Mouse (Mus musculus): ENCODE data around the gene Fam221b. TPM values are rescaled to one million over a fixed set of nuclear protein-coding genes. Genes with fewer than 3 reads are reported as not detected.

The Fam221b gene
- 0.08 TPM for polyA plus RNA-seq (2014; fragmentation: Illumina TruSeq; extraction: RNeasy Lipid Tissue Mini Kit (QIAGEN cat#74804); ENCODE audit: insufficient read depth, low read depth, low replicate concordance)

DNA sequence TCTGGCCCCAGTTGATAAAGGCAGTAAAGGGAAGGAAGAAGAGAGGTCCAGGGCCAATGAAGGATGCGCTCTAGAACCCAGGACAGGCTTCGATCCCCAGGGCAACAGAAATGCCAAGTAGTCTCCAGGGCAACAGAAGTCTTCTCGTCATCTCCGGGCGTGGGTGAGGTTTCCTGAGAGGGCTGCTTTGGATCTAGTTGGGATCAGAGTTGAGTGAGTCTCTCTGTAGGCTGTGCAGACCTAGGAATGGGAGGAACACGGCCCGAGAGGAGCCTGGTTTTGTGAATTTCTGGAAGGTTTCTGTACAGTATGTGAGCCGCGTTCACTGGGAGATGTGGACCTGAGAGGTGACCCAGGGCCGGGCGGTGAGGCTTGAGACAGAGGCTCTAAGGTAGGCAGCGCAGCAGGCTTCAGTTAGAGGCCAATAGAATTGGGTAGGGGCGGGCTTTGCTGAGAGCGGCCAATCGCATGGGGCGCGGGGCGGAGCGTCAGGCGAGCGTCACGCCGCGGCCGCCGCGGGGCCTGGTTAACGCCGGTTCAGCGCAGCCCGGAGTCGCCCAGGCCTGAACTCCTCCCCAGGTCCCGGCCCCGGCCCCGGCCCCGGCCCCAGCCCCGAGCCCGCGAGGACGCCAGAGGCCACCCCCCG is at the start of gene Fam221b, which contains the start of gene Tmem8b:
Gene Fam221b, minus strand, starts transcription at position 364 of the 646 bp plus-strand sequence.
Gene Tmem8b, plus strand, starts transcription at position 190 of the 646 bp plus-strand sequence.

DNA sequence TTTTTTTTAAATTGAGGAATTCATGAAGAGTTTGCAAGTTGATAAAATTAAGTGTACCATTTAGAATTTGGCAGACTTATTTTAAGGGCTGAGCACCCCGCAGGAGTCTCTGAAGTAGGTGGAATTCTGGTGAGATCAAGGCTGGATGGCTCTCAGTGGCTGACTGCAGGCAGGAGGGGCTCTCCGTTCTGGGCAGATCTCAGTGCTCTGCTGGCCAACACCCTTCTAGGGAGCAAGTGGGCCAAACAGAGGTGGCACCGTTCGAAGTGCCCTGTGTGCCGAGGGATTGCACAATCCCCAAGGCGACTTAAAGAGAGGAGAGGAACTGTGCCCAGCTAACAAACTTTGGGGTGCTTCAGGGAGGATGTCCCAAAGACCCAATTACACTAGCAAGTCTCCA is 40.9 kb upstream of the Fam221b start, which contains the start of gene Olfr71:
Gene Olfr71, minus strand, starts transcription at position 387 of the 400 bp plus-strand sequence.

DNA sequence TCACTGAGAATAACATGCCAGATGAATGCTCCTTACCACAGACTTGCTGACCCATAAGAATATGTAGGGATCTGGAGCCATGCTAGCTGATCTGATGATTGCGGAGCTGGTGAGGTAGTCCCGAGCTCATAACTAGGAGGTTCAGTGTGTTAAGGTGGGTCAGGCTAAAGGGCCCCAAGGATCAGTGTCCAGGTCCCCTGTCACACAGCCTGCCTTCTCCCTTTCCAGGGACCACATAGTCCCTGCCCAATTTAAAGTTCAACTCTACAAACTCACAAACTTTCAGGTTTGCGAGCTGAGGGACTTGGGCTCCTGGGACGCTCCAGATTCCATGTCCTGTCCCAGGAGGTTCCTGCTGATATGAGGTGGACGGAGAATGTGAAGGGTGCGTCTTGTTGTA is 31.8 kb upstream of the Fam221b start, which contains the start of gene Olfr70:
Gene Olfr70, minus strand, starts transcription at position 101 of the 400 bp plus-strand sequence.

DNA sequence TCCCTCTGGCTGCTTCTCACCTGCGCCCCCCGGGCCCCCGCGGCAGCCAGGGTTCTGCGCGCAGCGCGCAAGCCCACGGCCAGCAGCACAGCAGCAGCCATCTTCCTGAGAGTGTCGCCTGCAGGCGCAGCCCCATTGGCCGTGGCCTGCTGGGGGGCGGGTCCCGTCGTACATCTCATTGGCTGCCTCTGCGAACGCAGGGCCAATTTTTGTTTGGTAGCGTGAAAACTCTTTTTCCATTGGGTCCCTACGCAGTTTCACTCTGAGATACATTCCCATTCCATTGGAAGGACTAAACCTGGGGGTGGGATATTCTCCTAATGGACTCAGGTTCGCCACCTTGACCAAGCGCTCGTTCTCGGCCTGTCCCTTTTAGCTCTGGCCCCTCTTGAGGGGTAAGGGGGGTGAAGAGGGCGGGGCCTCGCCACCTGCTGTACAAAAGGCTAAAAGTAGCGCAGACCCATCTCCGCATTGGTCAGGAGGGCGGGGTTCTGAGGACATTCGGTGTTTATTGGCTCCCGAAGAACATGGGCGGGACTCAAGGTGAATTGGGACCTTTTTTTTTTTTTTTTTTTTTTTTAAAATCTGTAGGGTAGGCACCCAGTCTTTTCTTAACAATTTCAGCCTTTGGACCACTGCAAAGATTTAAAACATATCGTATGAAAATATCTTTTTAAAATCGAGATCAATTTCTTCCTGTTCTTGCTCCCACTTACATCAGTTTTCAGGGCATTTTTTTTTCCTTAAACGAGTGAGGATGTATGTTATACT is 12.4 kb downstream of the Fam221b start, which contains the start of gene Hint2:
Gene Hint2, minus strand, starts transcription at position 128 of the 771 bp plus-strand sequence.

DNA sequence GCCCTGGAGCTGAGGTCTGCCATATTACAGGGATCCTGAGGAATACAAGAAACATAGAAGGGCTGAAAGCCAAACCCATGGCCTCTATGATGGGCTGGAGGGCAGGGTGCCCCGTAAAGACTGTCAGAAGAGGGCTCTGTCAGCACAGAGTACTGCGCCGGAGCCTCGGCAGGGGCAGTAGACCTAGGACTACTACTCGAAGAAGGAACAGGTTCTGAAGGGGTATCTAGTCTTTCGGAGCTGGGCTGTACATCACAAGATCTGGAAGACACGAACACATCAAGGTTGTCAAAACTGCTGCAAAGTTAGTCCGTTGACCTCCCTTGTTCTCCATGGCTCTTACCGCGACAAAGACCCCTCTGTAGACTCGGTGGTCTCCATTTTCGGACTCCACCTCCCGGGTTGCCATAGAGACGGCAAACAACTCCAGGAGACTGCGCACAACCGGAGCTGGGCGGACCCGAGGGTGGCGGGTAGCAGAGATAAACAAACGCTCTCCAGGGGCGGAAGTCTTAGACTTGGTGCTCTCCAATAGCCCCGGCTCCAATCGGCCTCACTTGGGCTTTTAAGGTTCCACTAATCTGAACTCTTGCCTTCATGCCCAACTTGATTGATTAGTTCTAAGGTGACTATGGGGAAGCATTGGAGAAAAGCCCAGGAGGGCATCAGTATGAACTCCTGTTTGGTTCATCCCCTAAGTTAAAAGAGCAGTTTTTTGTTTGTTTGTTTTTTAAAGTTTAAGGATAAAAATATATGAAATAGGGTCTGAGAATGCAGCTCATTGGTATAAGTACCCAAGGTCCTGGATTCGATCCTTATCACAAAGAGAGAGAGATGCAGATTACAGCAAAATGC is 15.6 kb downstream of the Fam221b start, which contains the start of gene Spag8:
Gene Spag8, minus strand, starts transcription at position 434 of the 855 bp plus-strand sequence.

DNA sequence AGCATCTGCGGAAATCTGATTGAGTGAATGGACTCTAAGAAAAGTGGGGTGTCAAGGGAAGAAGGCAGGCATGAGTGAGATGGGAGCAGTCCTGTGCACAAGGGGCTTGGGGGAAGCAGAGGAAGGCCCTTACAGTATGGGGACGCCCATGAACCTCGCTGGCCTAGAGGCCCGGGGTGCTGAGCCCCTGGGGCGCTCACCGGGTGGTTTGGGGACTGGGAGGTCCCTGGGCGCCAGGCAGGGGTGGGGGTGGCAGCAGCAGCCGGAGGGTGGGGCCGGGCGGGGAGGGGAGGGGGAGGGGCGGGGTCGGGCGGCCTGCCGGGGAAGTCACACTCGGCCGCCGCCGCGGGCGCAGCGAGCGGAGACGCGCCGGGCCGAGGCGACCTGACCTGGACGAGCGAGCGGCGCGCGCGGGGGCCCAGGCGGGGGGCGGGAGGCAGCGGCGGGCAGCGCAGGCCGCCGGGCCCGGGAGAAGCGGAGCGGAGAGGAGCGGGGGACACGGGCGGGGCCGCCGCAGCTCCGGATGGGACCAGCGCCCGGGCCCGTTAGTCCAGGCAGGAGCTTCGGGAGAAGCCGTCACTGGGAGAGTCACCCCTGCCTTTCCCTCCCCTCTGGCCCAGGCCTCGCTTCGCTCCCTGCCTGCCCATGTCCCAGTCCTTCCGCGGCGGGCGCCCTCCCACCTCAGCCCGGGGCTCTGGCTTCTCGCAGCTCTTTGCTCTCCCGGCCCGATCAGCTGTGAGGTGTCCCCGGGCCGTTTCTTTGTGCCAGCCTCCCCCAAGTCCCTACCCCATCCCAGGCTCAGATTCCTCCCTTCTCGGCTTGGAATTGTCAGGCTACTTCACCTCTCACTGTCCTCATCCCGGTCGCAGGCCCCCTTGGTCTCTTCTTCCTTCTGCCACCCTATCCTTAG is 37.6 kb downstream of the Fam221b start, which contains the start of gene Npr2:
Gene Npr2, plus strand, starts transcription at position 890 of the 910 bp plus-strand sequence.

Other genes with a start within 250 kb of the Fam221b start
- 7.8 TPM for gene Fam166b, start 240.0 kb downstream of the Fam221b start, polyA plus RNA-seq (2014; fragmentation: Illumina TruSeq; extraction: RNeasy Lipid Tissue Mini Kit (QIAGEN cat#74804); ENCODE audit: insufficient read depth, low read depth, low replicate concordance)
- 23.0 TPM for gene Tesk1, start 227.2 kb downstream of the Fam221b start, polyA plus RNA-seq (2014; fragmentation: Illumina TruSeq; extraction: RNeasy Lipid Tissue Mini Kit (QIAGEN cat#74804); ENCODE audit: insufficient read depth, low read depth, low replicate concordance)
- gene Cd72, start 214.5 kb downstream of the Fam221b start, polyA plus RNA-seq (2014; fragmentation: Illumina TruSeq; extraction: RNeasy Lipid Tissue Mini Kit (QIAGEN cat#74804); ENCODE audit: insufficient read depth, low read depth, low replicate concordance) = 11.9 TPM
- 1.3 TPM for gene Sit1, start 185.4 kb downstream of the Fam221b start, polyA plus RNA-seq (2014; fragmentation: Illumina TruSeq; extraction: RNeasy Lipid Tissue Mini Kit (QIAGEN cat#74804); ENCODE audit: insufficient read depth, low read depth, low replicate concordance)
- 80.3 TPM for gene Ccdc107, start 176.2 kb downstream of the Fam221b start, polyA plus RNA-seq (2014; fragmentation: Illumina TruSeq; extraction: RNeasy Lipid Tissue Mini Kit (QIAGEN cat#74804); ENCODE audit: insufficient read depth, low read depth, low replicate concordance)
- gene Arhgef39, start 169.4 kb downstream of the Fam221b start, polyA plus RNA-seq (2014; fragmentation: Illumina TruSeq; extraction: RNeasy Lipid Tissue Mini Kit (QIAGEN cat#74804); ENCODE audit: insufficient read depth, low read depth, low replicate concordance) = 2.2 TPM
- 0.59 TPM for gene Car9, start 162.2 kb downstream of the Fam221b start, polyA plus RNA-seq (2014; fragmentation: Illumina TruSeq; extraction: RNeasy Lipid Tissue Mini Kit (QIAGEN cat#74804); ENCODE audit: insufficient read depth, low read depth, low replicate concordance)
- 156 TPM for gene Tpm2, start 145.4 kb downstream of the Fam221b start, polyA plus RNA-seq (2014; fragmentation: Illumina TruSeq; extraction: RNeasy Lipid Tissue Mini Kit (QIAGEN cat#74804); ENCODE audit: insufficient read depth, low read depth, low replicate concordance)
- gene Creb3, start 106.8 kb downstream of the Fam221b start, polyA plus RNA-seq (2014; fragmentation: Illumina TruSeq; extraction: RNeasy Lipid Tissue Mini Kit (QIAGEN cat#74804); ENCODE audit: insufficient read depth, low read depth, low replicate concordance) = 49.2 TPM
- 47.0 TPM for gene Tln1, start 106.5 kb downstream of the Fam221b start, polyA plus RNA-seq (2014; fragmentation: Illumina TruSeq; extraction: RNeasy Lipid Tissue Mini Kit (QIAGEN cat#74804); ENCODE audit: insufficient read depth, low read depth, low replicate concordance)
- gene Rgp1, start 90.4 kb downstream of the Fam221b start, polyA plus RNA-seq (2014; fragmentation: Illumina TruSeq; extraction: RNeasy Lipid Tissue Mini Kit (QIAGEN cat#74804); ENCODE audit: insufficient read depth, low read depth, low replicate concordance) = 8.9 TPM
- 7.9 TPM for gene Gba2, start 90.3 kb downstream of the Fam221b start, polyA plus RNA-seq (2014; fragmentation: Illumina TruSeq; extraction: RNeasy Lipid Tissue Mini Kit (QIAGEN cat#74804); ENCODE audit: insufficient read depth, low read depth, low replicate concordance)
- not detected for gene Msmp, start 84.7 kb downstream of the Fam221b start, polyA plus RNA-seq (2014; fragmentation: Illumina TruSeq; extraction: RNeasy Lipid Tissue Mini Kit (QIAGEN cat#74804); ENCODE audit: insufficient read depth, low read depth, low replicate concordance)
- gene Npr2, start 37.2 kb downstream of the Fam221b start, polyA plus RNA-seq (2014; fragmentation: Illumina TruSeq; extraction: RNeasy Lipid Tissue Mini Kit (QIAGEN cat#74804); ENCODE audit: insufficient read depth, low read depth, low replicate concordance) = 36.3 TPM
- gene Spag8, start 15.6 kb downstream of the Fam221b start, polyA plus RNA-seq (2014; fragmentation: Illumina TruSeq; extraction: RNeasy Lipid Tissue Mini Kit (QIAGEN cat#74804); ENCODE audit: insufficient read depth, low read depth, low replicate concordance) = 4.8 TPM
- 96.7 TPM for gene Hint2, start 12.7 kb downstream of the Fam221b start, polyA plus RNA-seq (2014; fragmentation: Illumina TruSeq; extraction: RNeasy Lipid Tissue Mini Kit (QIAGEN cat#74804); ENCODE audit: insufficient read depth, low read depth, low replicate concordance)
- 2.8 TPM for gene Tmem8b, start 174 bp downstream of the Fam221b start, polyA plus RNA-seq (2014; fragmentation: Illumina TruSeq; extraction: RNeasy Lipid Tissue Mini Kit (QIAGEN cat#74804); ENCODE audit: insufficient read depth, low read depth, low replicate concordance)
- gene Olfr70, start 31.7 kb upstream of the Fam221b start, polyA plus RNA-seq (2014; fragmentation: Illumina TruSeq; extraction: RNeasy Lipid Tissue Mini Kit (QIAGEN cat#74804); ENCODE audit: insufficient read depth, low read depth, low replicate concordance) = not detected
- not detected for gene Olfr71, start 41.1 kb upstream of the Fam221b start, polyA plus RNA-seq (2014; fragmentation: Illumina TruSeq; extraction: RNeasy Lipid Tissue Mini Kit (QIAGEN cat#74804); ENCODE audit: insufficient read depth, low read depth, low replicate concordance)
- 12.3 TPM for gene Hrct1, start 58.0 kb upstream of the Fam221b start, polyA plus RNA-seq (2014; fragmentation: Illumina TruSeq; extraction: RNeasy Lipid Tissue Mini Kit (QIAGEN cat#74804); ENCODE audit: insufficient read depth, low read depth, low replicate concordance)
- 4.6 TPM for gene Spaar, start 60.9 kb upstream of the Fam221b start, polyA plus RNA-seq (2014; fragmentation: Illumina TruSeq; extraction: RNeasy Lipid Tissue Mini Kit (QIAGEN cat#74804); ENCODE audit: insufficient read depth, low read depth, low replicate concordance)
- gene Olfr159, start 101.9 kb upstream of the Fam221b start, polyA plus RNA-seq (2014; fragmentation: Illumina TruSeq; extraction: RNeasy Lipid Tissue Mini Kit (QIAGEN cat#74804); ENCODE audit: insufficient read depth, low read depth, low replicate concordance) = not detected
- not detected for gene Olfr156, start 154.8 kb upstream of the Fam221b start, polyA plus RNA-seq (2014; fragmentation: Illumina TruSeq; extraction: RNeasy Lipid Tissue Mini Kit (QIAGEN cat#74804); ENCODE audit: insufficient read depth, low read depth, low replicate concordance)
- gene Olfr157, start 171.1 kb upstream of the Fam221b start, polyA plus RNA-seq (2014; fragmentation: Illumina TruSeq; extraction: RNeasy Lipid Tissue Mini Kit (QIAGEN cat#74804); ENCODE audit: insufficient read depth, low read depth, low replicate concordance) = not detected
- not detected for gene Olfr155, start 182.4 kb upstream of the Fam221b start, polyA plus RNA-seq (2014; fragmentation: Illumina TruSeq; extraction: RNeasy Lipid Tissue Mini Kit (QIAGEN cat#74804); ENCODE audit: insufficient read depth, low read depth, low replicate concordance)
- gene Reck, start 206.4 kb upstream of the Fam221b start, polyA plus RNA-seq (2014; fragmentation: Illumina TruSeq; extraction: RNeasy Lipid Tissue Mini Kit (QIAGEN cat#74804); ENCODE audit: insufficient read depth, low read depth, low replicate concordance) = 20.6 TPM